Comparison of ENCODE assay signal across 5 mouse cellular contexts in genomic region chr8:26915731-26916130, GRCm38 (mm10).
"Had no signal": no experiment of that assay in that cellular context is flagged by ENCODE, and none has a peak within 500 bp of the region (broad histone marks: within the 10 kb centered on the region; RNA-seq: fewer than 3 reads in every experiment).

No protein-coding gene starts in this region.

- DNase-seq: kidney, adult 8-10 months; kidney, postnatal 25 days; lung, postnatal 14 days; right cerebral cortex, postnatal 14 days; thymus, postnatal 14 days had no signal
